Mouse (Mus musculus): Measurements from ENCODE around the gene Prss57. TPM values are rescaled to one million over a fixed set of nuclear protein-coding genes. Genes with fewer than 3 reads are reported as not detected.

The Prss57 gene
- polyA plus RNA-seq, 1 experiment from 2014 or later, result 0.11 TPM

- ATAC-seq (no peak), DNase-seq (ENCODE audit: low spot score) (no peak)
- H3K4me2 ChIP-seq (replicated peaks; ENCODE audit: low read depth, low read length), result no peak overlapping the region
- no peak overlapping the region for H3K9ac ChIP-seq (replicated peaks; ENCODE audit: low read depth)
- TF ChIP-seq CTCF (IDR thresholded peaks at IDR 0.05), result no peak
- TF ChIP-seq EP300 (IDR thresholded peaks at IDR 0.05), result no peak
- H3K27ac ChIP-seq (ENCODE audit: low read length), result no peak overlapping the region
- 75% methylated on average over 5 of the region's 5 CpGs for WGBS
- peaks cover 10% of the 10 kb centered on the region; the same call in 1 of the 2 replicates for H3K4me1 ChIP-seq (ENCODE audit: insufficient read depth, low read depth, low read length)
- H3K9me3 ChIP-seq (ENCODE audit: low read length), result no peaks in the 10 kb centered on the region
- H3K36me3 ChIP-seq (ENCODE audit: insufficient read depth, low read length), result no peaks in the 10 kb centered on the region
- no peaks in the 10 kb centered on the region for H3K27me3 ChIP-seq (replicated peaks; ENCODE audit: insufficient read depth, low read length)
- no peak overlapping the region for H3K4me3 ChIP-seq (ENCODE audit: low read depth, low read length)
Measured at GRCm38 (mm10) chr10:79792339-79793040, 1.7 kb upstream of the Prss57 start.

GRCm38 (mm10) chr10:79789581-79789980 is 1.2 kb downstream of the Prss57 start:
- H3K36me3 ChIP-seq (ENCODE audit: insufficient read depth, low read length), result no peaks in the 10 kb centered on the region
- no peaks in the 10 kb centered on the region for H3K9me3 ChIP-seq (ENCODE audit: low read length)
- DNase-seq (ENCODE audit: low spot score), result no peak
- no peak for TF ChIP-seq CTCF (IDR thresholded peaks at IDR 0.05)
- TF ChIP-seq EP300 (IDR thresholded peaks at IDR 0.05), result no peak
- no peak overlapping the region for H3K4me3 ChIP-seq (ENCODE audit: low read depth, low read length)
- WGBS, result 49% methylated on average over 2 of the region's 2 CpGs
- no peak overlapping the region for H3K27ac ChIP-seq (ENCODE audit: low read length)
- no peak overlapping the region for H3K4me2 ChIP-seq (replicated peaks; ENCODE audit: low read depth, low read length)
- H3K27me3 ChIP-seq (replicated peaks; ENCODE audit: insufficient read depth, low read length), result no peaks in the 10 kb centered on the region
- H3K9ac ChIP-seq (replicated peaks; ENCODE audit: low read depth), result no peak overlapping the region
- ATAC-seq, result no peak
- peaks cover 7% of the 10 kb centered on the region; the same call in 1 of the 2 replicates for H3K4me1 ChIP-seq (ENCODE audit: insufficient read depth, low read depth, low read length)

DNA sequence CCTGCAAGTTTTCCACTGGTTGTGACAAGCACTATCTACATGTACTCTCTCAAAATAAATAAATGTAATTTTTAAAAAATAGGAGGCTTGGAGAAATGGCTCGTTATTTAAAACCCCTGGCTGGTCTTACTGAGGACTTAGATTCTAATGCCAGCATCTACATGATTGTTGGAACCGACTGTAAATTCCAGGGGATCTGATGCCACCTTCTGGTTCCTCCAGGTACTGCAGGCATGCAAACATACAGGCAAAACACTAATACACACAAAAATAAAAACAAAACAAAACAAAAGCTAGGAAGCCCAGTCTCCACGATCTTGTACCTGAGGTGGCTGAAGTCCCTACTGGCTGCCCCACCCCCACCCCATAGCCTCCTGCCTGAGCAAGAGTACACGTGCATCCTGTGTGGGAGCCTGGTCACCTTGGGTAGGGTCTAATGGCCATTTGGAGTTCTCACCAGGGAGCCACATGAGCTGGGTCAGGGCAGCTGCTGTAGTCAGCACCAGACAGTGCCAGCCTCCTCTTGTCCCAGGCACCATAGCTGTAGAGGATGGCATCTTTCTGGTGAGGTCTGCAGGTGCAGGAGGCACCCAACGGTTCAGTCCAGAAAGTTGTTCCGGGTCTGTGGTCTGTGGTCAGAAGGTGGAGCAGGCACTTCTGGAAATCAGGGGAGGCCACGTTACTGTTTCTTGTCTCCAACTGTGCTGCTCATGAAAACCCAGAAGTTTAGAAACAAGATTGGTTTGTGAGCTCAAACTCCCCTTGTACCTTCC is 2.2 kb downstream of the Prss57 start:
- Histone ChIP-seq H3K4me2 (replicated peaks; ENCODE audit: low read depth, low read length) (no peak overlapping the region), H3K9me3 (ENCODE audit: low read length) (no peaks in the 10 kb centered on the region), H3K36me3 (ENCODE audit: insufficient read depth, low read length) (no peaks in the 10 kb centered on the region), H3K27ac (ENCODE audit: low read length) (no peak overlapping the region), H3K27me3 (replicated peaks; ENCODE audit: insufficient read depth, low read length) (no peaks in the 10 kb centered on the region), H3K4me1 (ENCODE audit: insufficient read depth, low read depth, low read length) (no peaks in the 10 kb centered on the region), H3K4me3 (ENCODE audit: low read depth, low read length) (no peak overlapping the region), H3K9ac (replicated peaks; ENCODE audit: low read depth) (no peak overlapping the region)
- TF ChIP-seq EP300 (IDR thresholded peaks at IDR 0.05) (no peak), CTCF (IDR thresholded peaks at IDR 0.05) (peak; percentile 90)
- WGBS, result 32% methylated on average over 7 of the region's 7 CpGs
- DNase-seq (ENCODE audit: low spot score) (peak; percentile 83), ATAC-seq (peak; percentile 23; the same call in 1 of the 2 replicates)

- no peak for DNase-seq (ENCODE audit: low spot score)
- WGBS, result 40% methylated on average over 27 of the region's 27 CpGs
- peaks cover 4% of the 10 kb centered on the region; the same call in 1 of the 2 replicates for H3K4me1 ChIP-seq (ENCODE audit: insufficient read depth, low read depth, low read length)
Measured at GRCm38 (mm10) chr10:79783920-79784800, 6.6 kb downstream of the Prss57 start.

GRCm38 (mm10) chr10:79783050-79783449 is 7.7 kb downstream of the Prss57 start:
- Histone ChIP-seq H3K9ac (replicated peaks; ENCODE audit: low read depth) (no peak overlapping the region), H3K27ac (ENCODE audit: low read length) (no peak overlapping the region), H3K4me1 (ENCODE audit: insufficient read depth, low read depth, low read length) (peaks cover 9% of the 10 kb centered on the region; the same call in 1 of the 2 replicates), H3K27me3 (replicated peaks; ENCODE audit: insufficient read depth, low read length) (no peaks in the 10 kb centered on the region), H3K9me3 (ENCODE audit: low read length) (no peaks in the 10 kb centered on the region), H3K4me3 (ENCODE audit: low read depth, low read length) (no peak overlapping the region), H3K36me3 (ENCODE audit: insufficient read depth, low read length) (no peaks in the 10 kb centered on the region; the same call in 1 of the 2 replicates), H3K4me2 (replicated peaks; ENCODE audit: low read depth, low read length) (no peak overlapping the region)
- no peak for ATAC-seq
- DNase-seq (ENCODE audit: low spot score), result no peak
- WGBS, result 61% methylated on average over 7 of the region's 7 CpGs
- TF ChIP-seq EP300 (IDR thresholded peaks at IDR 0.05) (no peak), CTCF (IDR thresholded peaks at IDR 0.05) (peak; percentile 63)

More at GRCm38 (mm10) chr10:79783920-79784800, 6.6 kb downstream of the Prss57 start:
- H3K27ac ChIP-seq (ENCODE audit: low read length), result no peak overlapping the region
- H3K9me3 ChIP-seq (ENCODE audit: low read length), result no peaks in the 10 kb centered on the region
- no peak overlapping the region for H3K9ac ChIP-seq (replicated peaks; ENCODE audit: low read depth)
- H3K36me3 ChIP-seq (ENCODE audit: insufficient read depth, low read length), result no peaks in the 10 kb centered on the region; the same call in 1 of the 2 replicates
- no peaks in the 10 kb centered on the region for H3K27me3 ChIP-seq (replicated peaks; ENCODE audit: insufficient read depth, low read length)
- TF ChIP-seq CTCF (IDR thresholded peaks at IDR 0.05) (peak; percentile 64), EP300 (IDR thresholded peaks at IDR 0.05) (no peak)
- no peak overlapping the region for H3K4me2 ChIP-seq (replicated peaks; ENCODE audit: low read depth, low read length)
- no peak for ATAC-seq
- no peak overlapping the region for H3K4me3 ChIP-seq (ENCODE audit: low read depth, low read length)

All from lung, postnatal 0 days (tissue).